Mouse (Mus musculus): ENCODE results near the gene Srebf1. TPM values are rescaled to one million over a fixed set of nuclear protein-coding genes. Genes with fewer than 3 reads are reported as not detected.
A peak's percentile ranks its signal among the peaks of the same experiment; 100 is the strongest.

Srebf1 gene
- total RNA-seq, 2 experiments from 2014 or later: 41.5 to 43.0 TPM

DNA sequence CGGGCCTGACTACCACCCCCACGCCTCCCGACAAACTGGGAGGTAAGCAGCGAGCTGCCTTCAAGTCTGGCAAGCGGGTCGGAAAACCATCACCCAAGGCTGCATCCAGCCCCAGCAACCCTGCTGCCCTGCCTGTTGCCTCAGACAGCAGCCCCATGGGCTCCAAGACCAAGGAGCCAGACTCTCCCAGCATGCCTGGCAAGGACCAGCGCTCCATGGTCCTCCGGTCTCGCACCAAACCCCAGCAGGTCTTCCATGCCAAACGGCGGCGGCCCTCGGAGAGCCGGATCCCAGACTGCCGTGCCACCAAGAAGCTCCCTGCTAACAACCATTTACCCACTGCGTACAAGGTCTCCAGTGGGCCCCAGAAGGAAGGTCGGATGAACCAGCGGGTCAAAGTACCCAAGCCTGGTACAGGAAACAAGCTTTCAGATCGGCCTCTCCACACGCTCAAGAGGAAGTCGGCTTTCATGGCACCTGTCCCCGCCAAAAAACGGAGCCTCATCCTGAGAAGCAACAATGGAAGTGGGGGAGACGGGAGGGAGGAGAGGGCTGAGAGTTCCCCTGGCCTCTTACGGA lies 34.0 kb downstream of the Srebf1 start:
- peak in 1 of 2 experiments; percentile 33 for DNase-seq (ENCODE audit: extremely low spot score in 1 of 2, low spot score in 2 of 2)
- intact Hi-C loops (cut with DNase I): no loop called here

DNA sequence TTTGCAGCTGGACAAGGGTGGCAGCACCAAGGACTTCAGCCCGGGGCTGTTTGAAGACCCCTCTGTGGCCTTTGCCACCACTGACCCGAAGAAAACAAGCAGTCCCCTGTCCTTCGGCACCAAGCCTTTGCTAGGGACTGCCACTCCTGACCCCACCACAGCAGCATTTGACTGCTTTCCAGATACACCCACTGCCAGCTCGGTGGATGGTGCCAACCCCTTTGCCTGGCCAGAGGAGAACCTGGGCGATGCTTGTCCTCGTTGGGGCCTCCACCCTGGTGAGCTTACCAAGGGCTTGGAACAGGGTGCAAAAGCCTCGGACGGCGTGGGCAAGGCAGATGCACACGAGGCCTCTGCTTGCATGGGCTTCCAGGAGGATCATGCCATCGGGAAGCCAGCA lies 35.3 kb downstream of the Srebf1 start:
- intact Hi-C loops (cut with DNase I): no loop called here

DNA sequence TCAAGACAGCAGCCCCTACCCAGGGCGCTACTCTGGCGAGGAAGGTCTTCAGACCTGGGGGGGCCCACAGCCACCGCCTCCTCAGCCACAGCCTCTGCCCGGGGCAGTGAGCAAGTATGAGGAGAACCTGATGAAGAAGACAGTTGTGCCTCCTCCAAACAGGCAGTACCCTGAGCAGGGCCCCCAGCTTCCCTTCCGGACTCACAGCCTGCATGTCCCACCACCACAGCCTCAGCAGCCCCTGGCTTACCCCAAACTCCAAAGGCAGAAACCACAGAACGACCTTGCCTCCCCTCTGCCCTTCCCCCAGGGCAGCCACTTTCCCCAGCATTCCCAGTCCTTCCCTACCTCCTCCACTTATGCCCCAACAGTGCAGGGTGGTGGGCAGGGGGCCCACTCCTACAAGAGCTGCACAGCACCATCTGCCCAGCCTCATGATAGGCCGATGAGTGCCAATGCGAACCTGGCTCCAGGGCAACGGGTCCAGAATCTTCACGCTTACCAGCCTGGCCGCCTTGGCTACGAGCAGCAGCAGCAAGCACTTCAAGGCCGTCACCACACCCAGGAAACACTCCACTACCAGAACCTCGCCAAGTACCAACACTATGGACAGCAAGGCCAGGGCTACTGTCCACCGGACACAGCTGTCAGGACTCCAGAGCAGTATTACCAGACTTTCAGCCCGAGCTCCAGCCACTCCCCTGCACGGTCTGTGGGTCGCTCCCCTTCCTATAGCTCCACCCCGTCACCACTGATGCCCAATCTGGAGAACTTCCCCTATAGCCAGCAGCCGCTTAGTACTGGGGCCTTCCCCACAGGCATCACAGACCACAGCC lies 36.8 kb downstream of the Srebf1 start:
- intact Hi-C loops (cut with DNase I): no loop called here
- peak in 1 of 2 experiments; percentile 57 for DNase-seq (ENCODE audit: extremely low spot score in 1 of 2, low spot score in 2 of 2)

More for the DNA sequence above, 35.3 kb downstream of the Srebf1 start:
- DNase-seq (ENCODE audit: extremely low spot score in 1 of 2, low spot score in 2 of 2): peak in 1 of 2 experiments; percentile 44

DNA sequence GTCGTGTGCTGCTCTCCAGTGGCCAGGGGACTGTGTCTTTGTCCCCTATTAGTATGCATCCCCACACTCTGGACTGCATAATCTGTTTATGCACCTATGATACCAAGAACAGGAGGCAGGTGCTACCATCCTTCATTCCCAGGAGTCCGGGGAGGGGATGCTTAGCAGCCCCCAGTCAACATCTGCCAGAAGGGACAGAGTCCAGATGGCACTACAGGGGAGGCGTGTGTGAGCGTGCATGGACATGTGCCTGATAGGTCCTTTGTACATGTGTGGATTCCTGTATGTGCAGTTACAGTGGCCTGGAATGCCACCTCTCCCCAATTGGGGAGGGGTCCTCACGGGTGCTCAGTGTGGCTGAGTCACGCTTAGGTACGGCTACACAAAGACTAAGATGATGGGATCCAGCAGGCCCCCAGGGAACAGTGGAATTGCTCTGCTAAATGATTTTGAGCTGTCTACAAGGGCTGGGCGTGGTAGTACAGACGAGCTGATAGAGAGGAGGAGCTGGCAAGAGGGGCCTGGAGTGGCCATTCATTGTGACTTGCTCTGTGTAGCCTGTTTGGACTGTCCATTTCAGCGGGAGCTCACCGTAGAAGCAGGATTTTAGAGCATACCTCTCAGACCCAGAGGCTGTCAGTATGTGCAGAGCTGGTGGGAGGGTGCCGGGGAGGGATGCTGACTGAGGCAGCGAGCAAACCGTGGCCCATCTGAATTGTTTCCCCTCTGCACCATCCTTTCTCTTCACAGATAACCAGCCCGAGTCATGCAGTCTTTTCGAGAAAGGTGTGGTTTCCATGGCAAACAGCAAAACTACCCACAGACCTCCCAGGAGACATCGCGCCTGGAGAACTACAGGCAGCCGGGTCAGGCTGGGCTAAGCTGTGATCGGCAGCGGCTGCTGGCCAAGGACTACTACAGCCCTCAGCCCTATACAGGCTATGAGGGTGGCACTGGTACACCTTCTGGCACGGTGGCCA lies 37.7 kb downstream of the Srebf1 start:
- intact Hi-C loops (cut with DNase I): no loop called here
- DNase-seq (ENCODE audit: extremely low spot score in 1 of 2, low spot score in 2 of 2): peak in 1 of 2 experiments; percentile 48

DNA sequence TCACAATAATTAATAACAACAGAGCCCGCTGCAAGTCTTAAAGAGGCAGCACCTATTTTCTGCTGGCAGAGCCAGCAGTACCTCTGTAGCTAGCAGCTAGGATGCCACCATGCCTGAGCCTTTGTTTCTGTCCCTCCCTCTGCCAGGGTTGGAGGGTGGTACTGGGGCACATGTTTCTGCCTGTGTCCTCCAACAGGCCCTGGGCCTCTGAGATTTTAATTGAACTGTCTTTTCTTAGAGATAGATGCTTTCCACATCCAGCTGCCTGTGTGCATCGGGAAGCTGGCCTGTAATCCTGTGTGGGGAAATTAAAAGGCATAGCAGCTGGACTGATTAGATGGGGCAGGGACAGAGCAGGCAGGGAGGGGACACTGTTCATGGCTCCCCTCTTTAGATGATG lies 39.6 kb downstream of the Srebf1 start:
- DNase-seq (ENCODE audit: extremely low spot score in 1 of 2, low spot score in 2 of 2): no peak
- intact Hi-C loops (cut with DNase I): no loop called here

DNA sequence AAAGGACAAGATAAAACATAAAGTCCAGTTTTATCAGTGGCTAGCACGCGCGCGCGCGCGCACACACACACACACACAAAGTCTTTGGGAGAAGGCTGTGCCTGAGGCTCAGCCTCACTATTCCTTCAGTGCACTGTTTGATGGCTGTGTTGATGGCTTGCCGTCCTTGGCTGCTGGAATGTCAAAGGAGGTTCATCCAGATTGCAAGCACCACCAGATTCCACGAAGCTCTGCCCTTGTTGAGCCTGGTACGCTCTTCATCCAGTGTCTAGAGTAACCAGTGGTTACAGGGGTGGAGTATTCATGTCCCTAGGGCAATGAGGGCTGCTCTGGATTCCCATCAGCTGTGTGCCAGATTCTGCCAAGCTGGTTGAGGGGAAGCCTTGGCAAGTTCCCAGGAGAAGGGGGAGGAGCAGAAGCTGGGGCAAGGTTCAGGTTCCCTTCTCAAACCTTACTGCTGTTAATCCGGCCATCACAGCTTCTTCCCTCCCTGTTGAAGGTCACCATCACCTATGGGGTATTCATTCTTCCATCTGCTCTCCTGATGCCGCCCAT lies 40.2 kb downstream of the Srebf1 start:
- intact Hi-C loops (cut with DNase I): no loop called here
- DNase-seq (ENCODE audit: extremely low spot score in 1 of 2, low spot score in 2 of 2): peak in 1 of 2 experiments; percentile 68

DNA sequence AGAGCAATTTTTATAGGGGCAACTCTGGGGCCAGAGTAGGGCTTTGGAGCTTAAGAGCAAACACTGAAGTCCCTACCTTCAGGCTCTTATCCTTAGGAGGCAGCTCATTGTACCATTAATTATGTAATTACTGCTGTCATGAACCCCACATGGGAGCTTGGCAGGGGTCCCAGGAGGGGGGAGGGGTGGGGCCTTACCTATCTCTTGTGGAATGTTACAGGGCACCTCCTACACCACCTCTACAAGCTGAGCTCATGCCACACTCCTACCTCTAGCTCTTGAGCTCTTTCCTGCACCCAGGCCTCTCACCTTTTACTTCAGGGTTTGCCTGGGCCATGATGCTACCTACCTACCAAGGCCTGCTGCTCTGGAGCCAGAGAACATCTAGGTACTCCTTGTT lies 43.9 kb downstream of the Srebf1 start:
- no peak for DNase-seq (ENCODE audit: extremely low spot score in 1 of 2, low spot score in 2 of 2)
- intact Hi-C loops (cut with DNase I): loop anchor here (5.0 kb wide), 1 partner anchor 71 kb away; the partner anchor contains the start of gene Rai1

DNA sequence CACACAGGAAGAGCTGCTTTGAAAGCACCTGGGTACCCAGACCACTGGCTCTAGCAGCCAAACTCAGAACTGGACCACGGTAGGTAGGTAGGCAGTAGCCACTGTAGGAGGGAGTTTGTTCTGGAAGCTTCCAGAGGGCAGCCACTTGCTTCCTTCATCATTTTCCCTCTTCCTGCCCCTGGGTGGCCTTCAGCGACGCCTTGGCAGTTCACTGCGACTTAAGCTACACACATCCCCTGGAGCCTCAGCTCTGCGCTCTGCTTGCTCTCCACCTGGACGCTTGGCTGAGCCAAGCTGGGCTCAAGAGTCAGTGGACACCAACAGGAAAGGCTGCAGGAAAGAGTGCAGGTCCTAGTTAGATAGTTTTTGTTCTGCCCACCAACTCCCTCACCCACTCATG lies 44.4 kb downstream of the Srebf1 start:
- intact Hi-C loops (cut with DNase I): loop anchor here (5.0 kb wide), 1 partner anchor 71 kb away; the partner anchor contains the start of gene Rai1
- DNase-seq (ENCODE audit: extremely low spot score in 1 of 2, low spot score in 2 of 2): no peak

DNA sequence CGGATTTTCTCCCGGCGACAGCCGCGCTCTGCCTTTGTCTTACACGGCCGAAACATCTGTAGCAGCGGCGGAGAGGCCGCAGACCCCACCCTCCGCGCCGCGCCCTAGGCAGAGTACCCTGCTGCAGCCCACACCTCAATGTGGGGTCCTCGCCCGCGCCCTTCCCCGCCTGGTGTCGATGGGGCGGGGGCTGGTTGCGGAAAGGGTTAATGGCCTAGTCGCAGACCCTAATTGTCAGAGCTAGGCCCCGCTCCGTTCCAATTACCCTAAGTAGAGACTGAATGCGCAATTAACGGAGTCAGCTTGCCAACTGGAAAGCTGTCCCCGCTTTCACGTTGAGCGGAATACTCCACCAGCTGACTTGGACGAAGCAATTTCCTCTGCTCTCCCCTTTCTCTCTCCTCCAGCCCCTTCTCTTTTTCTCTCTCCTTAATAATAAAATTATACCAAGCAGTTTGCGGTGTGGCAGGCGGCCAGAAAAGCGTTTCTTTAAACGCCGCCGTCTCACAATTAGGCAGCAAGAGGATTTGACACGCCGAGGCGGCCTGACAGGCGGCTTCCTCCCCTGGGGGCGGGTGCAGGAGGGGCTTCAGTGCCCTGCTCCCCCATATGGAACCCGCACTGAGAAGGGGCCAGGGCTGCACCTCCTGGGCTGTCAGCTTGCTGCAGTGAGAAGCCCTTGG lies 45.3 kb downstream of the Srebf1 start:
- intact Hi-C loops (cut with DNase I): loop anchor here (2.0 to 5.0 kb wide), 2 partner anchors 36 to 70 kb away; partner anchors contain the start of gene Rai1
- peak; percentile 75 to 80 for DNase-seq (ENCODE audit: extremely low spot score in 1 of 2, low spot score in 2 of 2)

DNA sequence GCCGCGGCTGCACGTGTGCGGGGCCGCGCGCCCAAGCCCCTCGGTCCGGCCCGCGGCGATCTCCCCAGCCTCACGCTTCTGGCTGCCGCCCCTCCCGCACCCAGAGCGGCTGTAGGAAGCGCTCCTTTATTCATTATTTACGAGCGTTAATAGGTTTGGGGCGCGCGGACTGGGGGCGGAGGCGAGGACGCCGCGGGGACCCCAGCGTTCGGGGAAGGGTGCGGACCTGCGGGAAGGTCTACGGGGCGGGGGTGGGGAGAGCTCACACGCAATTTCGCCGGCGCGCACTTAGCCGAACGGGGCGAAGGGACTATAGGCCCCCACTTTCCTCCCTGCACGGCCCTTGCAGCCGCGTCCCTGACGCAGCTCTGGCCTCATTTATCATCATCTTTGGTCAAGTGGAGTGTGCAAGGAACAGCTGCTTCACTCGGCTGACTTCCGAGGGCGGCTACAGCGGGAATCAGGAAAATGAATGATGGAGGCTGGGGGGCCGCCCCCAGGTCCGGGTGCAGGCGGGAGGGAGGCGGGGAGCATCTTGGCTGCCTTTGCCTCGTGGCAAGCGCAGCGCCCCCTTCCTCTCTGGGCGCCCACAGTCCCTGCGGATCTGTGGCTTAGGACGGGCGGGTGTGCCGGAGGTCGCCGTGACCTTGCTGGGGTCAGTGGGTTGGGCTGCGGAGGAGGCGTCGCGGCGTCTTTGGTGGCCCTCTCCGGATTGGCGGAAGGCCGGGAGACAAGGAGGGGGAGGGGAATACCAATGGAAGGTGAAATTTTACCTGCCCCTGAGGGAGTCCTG lies 46.0 kb downstream of the Srebf1 start:
- intact Hi-C loops (cut with DNase I): loop anchor here (2.0 to 5.0 kb wide), 2 partner anchors 36 to 69 kb away; partner anchors contain the start of gene Rai1
- peak; percentile 60 to 87 for DNase-seq (ENCODE audit: extremely low spot score in 1 of 2, low spot score in 2 of 2)

DNA sequence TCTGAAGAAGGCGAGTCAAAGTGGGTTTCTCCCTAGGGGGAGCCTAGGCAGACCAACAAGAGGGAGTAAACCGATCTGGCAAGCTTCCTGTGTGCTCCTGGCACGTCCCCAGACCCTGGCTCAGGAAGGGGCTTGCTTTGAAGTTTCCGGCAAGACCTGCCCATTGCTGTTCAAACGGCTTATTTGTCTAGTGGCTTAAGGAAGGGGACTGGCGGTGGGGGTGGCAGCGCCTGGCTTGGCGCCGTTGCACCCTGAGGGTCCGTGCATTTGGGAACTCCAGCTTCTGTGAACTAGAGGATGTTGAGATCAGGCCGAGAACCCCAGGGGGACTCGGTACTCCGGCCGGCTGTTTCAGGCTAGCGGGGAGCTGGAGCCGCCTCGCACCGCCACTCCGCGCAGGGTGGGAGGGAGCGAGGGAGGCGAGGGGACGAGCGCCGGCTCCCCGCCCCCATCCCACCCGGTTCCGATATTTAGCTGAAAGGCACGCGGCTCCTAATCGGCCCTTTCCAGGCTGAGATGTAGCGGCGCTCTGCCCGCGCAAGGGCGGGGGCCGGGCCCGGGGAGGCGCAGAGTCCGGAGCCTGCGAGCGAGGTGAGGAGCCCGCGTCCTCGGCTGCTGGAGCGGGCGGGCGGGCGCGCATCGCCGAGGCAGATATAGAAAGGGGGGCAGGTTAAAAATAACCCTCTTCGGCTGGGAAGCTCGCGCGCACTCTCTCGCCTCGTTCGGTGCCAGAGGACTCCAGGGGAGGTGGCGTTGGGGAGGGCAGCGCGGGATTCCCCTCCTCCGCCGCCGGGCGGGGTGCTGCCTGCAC lies 46.8 kb downstream of the Srebf1 start:
- intact Hi-C loops (cut with DNase I): loop anchor here (2.0 to 5.0 kb wide), 2 partner anchors 35 to 68 kb away; partner anchors contain the start of gene Rai1
- DNase-seq (ENCODE audit: extremely low spot score in 1 of 2, low spot score in 2 of 2): peak; percentile 70 to 85

DNA sequence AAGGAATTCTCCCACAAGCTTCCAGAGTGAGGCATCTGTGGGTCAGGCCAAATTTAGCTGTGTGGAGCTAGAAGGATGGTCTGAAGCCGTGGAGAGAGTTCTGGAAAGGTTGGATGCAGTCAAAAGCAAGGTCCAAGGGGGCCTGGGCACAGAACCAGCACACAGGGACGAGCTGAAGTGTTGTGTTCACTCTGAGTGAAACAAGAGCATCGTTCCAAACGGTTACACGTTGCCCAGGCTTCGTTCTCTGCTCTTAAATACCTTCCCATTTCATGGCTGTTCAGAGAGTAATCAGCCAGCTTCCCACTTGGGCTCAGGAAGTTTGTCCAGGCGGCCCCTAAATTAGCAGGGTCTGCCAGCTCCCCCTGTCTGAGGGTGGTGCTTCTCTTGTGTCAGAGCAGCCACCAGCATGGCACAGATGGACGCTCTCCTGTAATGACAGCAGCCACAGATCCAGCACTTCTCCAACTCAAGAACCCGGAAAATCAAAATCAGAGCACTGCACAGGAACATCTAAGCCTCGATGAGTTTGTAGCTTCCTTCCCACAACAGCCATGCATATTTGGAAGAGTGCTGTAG lies 48.7 kb downstream of the Srebf1 start:
- no peak for DNase-seq (ENCODE audit: extremely low spot score in 1 of 2, low spot score in 2 of 2)
- intact Hi-C loops (cut with DNase I): no loop called here

DNA sequence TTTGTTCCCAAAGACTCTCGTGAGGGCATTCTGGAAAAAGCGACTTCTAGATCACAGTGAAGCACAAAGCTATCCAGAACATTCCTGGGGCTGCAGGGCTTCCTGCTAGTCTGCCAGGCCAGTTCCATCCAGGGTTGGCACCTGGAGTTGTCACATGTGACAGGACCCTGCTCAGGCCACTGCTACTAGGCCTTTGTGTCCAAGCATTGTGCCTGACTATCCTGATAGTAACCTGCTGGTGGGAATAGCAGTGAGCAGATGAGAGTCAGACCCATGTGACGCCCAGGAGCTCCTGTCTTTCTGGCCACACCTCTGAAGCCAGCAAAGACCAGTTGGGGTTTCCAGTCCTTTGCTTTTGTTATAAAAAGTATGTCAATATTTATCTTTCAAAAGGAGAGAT lies 50.3 kb downstream of the Srebf1 start:
- DNase-seq (ENCODE audit: extremely low spot score in 1 of 2, low spot score in 2 of 2): no peak
- intact Hi-C loops (cut with DNase I): no loop called here

DNA sequence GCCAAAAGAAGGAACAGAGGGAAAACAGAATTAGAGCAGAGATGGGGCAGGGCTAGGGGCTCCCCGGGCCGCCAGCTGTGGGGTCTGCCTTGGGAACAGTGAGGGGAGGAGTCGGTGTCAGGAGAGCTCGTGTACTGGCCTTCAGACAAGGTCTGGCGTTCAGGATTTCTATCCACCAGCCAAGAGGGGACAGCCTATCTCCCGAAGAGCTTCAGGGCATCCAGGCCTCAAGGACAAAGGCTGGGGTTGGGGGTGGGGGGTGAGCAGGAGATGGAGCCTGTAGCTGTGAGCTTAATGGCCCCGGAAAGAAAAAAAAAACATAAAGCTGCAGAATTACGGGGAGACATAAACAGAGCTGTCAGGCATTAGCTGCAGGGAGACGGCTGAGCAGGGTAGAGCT lies 53.6 kb downstream of the Srebf1 start:
- intact Hi-C loops (cut with DNase I): no loop called here
- no peak for DNase-seq (ENCODE audit: extremely low spot score in 1 of 2, low spot score in 2 of 2)

DNA sequence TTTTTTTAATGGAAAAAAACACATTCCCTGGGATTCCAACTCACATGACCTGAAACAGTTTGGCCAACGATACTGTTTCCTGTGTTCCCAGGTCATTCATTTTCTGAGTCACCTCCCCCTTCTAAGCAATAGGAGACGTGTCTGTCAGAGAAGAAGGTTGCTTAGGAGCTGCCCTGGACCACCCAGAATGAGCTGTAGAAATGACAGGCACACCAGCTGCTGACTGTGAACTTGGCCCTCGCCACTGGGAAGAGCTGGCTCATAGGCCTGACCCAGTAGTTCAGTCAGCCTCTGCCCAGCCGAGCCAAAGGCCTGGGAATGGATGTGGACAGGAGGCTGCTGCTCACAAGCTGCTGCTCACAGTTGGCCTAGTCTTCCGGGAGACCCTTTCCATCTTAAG lies 57.3 kb downstream of the Srebf1 start:
- intact Hi-C loops (cut with DNase I): no loop called here
- DNase-seq (ENCODE audit: extremely low spot score in 1 of 2, low spot score in 2 of 2): peak in 1 of 2 experiments; percentile 48

DNA sequence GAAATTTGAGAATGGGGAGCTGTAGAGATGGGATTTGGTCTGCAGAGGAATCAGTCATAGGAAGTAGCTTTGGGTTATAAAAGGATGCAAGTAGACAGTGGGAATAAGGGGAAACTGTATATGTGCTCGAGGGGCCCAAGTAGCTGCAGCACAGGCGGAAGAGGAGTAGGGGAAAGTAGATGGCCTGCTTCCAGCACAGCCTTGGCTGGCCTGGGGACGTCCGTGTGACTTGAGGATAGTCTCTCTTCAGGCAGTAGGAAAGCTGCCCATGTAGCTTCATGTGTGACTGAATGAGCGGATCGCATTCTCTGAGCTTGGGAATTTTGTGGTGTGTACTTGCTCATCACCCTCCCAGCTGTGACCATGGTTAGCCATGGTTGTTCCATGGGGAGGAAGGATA lies 57.9 kb downstream of the Srebf1 start:
- DNase-seq (ENCODE audit: extremely low spot score in 1 of 2, low spot score in 2 of 2): no peak
- intact Hi-C loops (cut with DNase I): no loop called here
